Mouse (Mus musculus): ENCODE data around the gene Tnp2. TPM values are rescaled to one million over a fixed set of nuclear protein-coding genes. Genes with fewer than 3 reads are reported as not detected.

Tnp2 gene
- total RNA-seq, 1 experiment = not detected

DNA sequence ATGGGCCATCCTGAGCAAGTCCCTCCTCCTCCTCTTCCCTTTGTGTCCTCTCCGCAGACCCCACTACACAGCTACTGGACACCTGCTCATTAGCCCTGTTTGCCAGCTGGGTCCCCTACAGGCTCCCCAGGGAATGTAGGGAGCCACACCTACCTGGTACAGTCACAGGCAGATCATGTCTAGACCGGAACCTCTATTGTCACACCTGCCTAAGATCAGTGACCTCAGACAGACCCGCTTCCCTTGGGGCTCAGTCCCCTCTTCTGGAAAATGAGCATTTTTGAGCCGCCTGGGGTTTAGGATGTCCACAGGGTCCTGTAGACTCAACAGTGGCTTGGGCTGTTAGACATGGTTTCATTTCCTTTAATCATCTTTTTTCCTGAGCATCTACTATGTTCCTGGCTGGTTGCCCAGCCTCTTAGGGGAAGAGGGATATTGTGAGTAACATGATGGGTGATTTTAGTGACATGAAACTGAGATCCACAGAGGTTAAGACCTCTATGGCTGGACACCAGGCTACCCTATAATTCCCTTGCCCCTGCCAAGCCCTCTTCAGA lies 30.2 kb upstream of the Tnp2 start:
- Histone ChIP-seq H3K4me1 (ENCODE audit: control insufficient read depth in 2 of 2, insufficient read depth in 2 of 2, low read length in 2 of 2, poor library complexity in 1 of 2) (peaks cover 0 to 2% of the 10 kb centered on the region in 2 experiments; a peak in 1 of 4 replicates), H3K36me3 (ENCODE audit: control insufficient read depth, insufficient read depth, low read length, poor library complexity, severe bottlenecking) (no peaks in the 10 kb centered on the region), H3K4me3 (ENCODE audit: insufficient read depth in 1 of 2, low read depth in 1 of 2, low read length in 2 of 2, poor library complexity in 1 of 2, severe bottlenecking in 1 of 2) (no peak overlapping the region), H3K9ac (ENCODE audit: insufficient read depth, low read depth, low read length, poor library complexity, severe bottlenecking) (no peak overlapping the region), H3K9me3 (ENCODE audit: control insufficient read depth, insufficient read depth, low read depth, low read length) (no peaks in the 10 kb centered on the region), H3K27ac (ENCODE audit: insufficient read depth, low read depth, low read length, poor library complexity, severe bottlenecking) (no peak overlapping the region)
- no peak for DNase-seq (ENCODE audit: low read depth, low spot score)
- in situ Hi-C loops (cut with MboI; ENCODE audit: low sequenced_read_pairs in 2 of 2, unreplicated experiment in 2 of 2) = no loop called here
- no peak for TF ChIP-seq ZNF384 (IDR thresholded peaks at IDR 0.05; ENCODE audit: low read depth, low read length)
- TF ChIP-seq CHD2 (IDR thresholded peaks at IDR 0.05; ENCODE audit: low read depth, low read length) = no peak
- TF ChIP-seq MAFK (IDR thresholded peaks at IDR 0.05; ENCODE audit: insufficient read depth, low read depth, low read length) = no peak
- no peak for TF ChIP-seq ZC3H11A (IDR thresholded peaks at IDR 0.05; ENCODE audit: borderline replicate concordance, low read depth, low read length)
- no peak for TF ChIP-seq HCFC1 (IDR thresholded peaks at IDR 0.05; ENCODE audit: borderline replicate concordance, insufficient read depth, low read length)

DNA sequence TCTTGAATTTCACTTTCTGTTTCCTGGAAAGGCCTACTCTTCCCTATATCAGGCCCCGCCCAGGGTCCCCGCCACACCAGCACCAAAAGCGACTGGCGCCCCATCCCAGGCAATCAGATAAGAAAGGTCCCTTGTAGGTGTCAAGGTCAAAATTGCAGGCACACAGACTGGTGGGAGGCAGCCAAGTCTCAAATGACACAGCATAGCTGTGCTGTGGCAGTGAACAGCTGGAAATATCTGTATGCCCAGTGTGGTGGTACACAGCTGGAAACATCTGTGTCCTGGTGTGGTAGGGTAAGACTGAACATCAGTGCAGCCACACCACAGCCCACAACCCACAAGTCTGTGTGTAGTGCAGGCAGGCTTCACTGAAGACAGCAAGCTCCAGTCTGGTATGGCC lies 26.4 kb upstream of the Tnp2 start:
- H3K9ac ChIP-seq (ENCODE audit: insufficient read depth, low read depth, low read length, poor library complexity, severe bottlenecking) = no peak overlapping the region
- in situ Hi-C loops (cut with MboI; ENCODE audit: low sequenced_read_pairs in 2 of 2, unreplicated experiment in 2 of 2) = no loop called here
- no peaks in the 10 kb centered on the region for H3K36me3 ChIP-seq (ENCODE audit: control insufficient read depth, insufficient read depth, low read length, poor library complexity, severe bottlenecking)
- no peaks in the 10 kb centered on the region for H3K9me3 ChIP-seq (ENCODE audit: control insufficient read depth, insufficient read depth, low read depth, low read length)
- peaks cover 0 to 2% of the 10 kb centered on the region in 2 experiments; a peak in 1 of 4 replicates for H3K4me1 ChIP-seq (ENCODE audit: control insufficient read depth in 2 of 2, insufficient read depth in 2 of 2, low read length in 2 of 2, poor library complexity in 1 of 2)
- H3K27ac ChIP-seq (ENCODE audit: insufficient read depth, low read depth, low read length, poor library complexity, severe bottlenecking) = no peak overlapping the region
- TF ChIP-seq MAFK (IDR thresholded peaks at IDR 0.05; ENCODE audit: insufficient read depth, low read depth, low read length) (no peak), CHD2 (IDR thresholded peaks at IDR 0.05; ENCODE audit: low read depth, low read length) (no peak), HCFC1 (IDR thresholded peaks at IDR 0.05; ENCODE audit: borderline replicate concordance, insufficient read depth, low read length) (no peak), ZC3H11A (IDR thresholded peaks at IDR 0.05; ENCODE audit: borderline replicate concordance, low read depth, low read length) (no peak), ZNF384 (IDR thresholded peaks at IDR 0.05; ENCODE audit: low read depth, low read length) (no peak)
- no peak for DNase-seq (ENCODE audit: low read depth, low spot score)
- no peak overlapping the region for H3K4me3 ChIP-seq (ENCODE audit: insufficient read depth in 1 of 2, low read depth in 1 of 2, low read length in 2 of 2, poor library complexity in 1 of 2, severe bottlenecking in 1 of 2)

DNA sequence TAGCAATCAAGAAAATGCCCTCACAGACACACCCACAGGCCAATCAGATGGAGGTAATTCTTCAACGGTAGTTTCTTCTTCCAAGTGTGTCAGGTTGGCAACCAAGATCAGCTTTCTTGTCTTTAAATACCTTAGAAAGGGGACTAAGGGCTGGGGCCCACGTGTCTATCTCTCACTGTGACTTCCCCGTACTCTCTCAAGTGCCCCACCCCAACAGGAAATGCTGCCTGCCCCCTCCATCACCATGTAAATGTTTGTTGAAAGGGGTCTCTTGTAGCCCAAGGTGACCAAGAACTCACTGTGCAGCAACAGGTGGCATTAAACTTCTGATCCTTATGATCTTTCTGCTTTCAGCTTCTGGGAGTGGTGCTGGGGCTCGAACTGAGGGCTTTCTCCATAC lies 25.3 kb upstream of the Tnp2 start:
- DNase-seq (ENCODE audit: low read depth, low spot score) = no peak
- TF ChIP-seq ZC3H11A (IDR thresholded peaks at IDR 0.05; ENCODE audit: borderline replicate concordance, low read depth, low read length) (no peak), ZNF384 (IDR thresholded peaks at IDR 0.05; ENCODE audit: low read depth, low read length) (no peak), HCFC1 (IDR thresholded peaks at IDR 0.05; ENCODE audit: borderline replicate concordance, insufficient read depth, low read length) (no peak), MAFK (IDR thresholded peaks at IDR 0.05; ENCODE audit: insufficient read depth, low read depth, low read length) (no peak), CHD2 (IDR thresholded peaks at IDR 0.05; ENCODE audit: low read depth, low read length) (no peak)
- Histone ChIP-seq H3K27ac (ENCODE audit: insufficient read depth, low read depth, low read length, poor library complexity, severe bottlenecking) (no peak overlapping the region), H3K36me3 (ENCODE audit: control insufficient read depth, insufficient read depth, low read length, poor library complexity, severe bottlenecking) (no peaks in the 10 kb centered on the region), H3K9me3 (ENCODE audit: control insufficient read depth, insufficient read depth, low read depth, low read length) (no peaks in the 10 kb centered on the region), H3K4me3 (ENCODE audit: insufficient read depth in 1 of 2, low read depth in 1 of 2, low read length in 2 of 2, poor library complexity in 1 of 2, severe bottlenecking in 1 of 2) (no peak overlapping the region), H3K4me1 (ENCODE audit: control insufficient read depth in 2 of 2, insufficient read depth in 2 of 2, low read length in 2 of 2, poor library complexity in 1 of 2) (peaks cover 0 to 2% of the 10 kb centered on the region in 2 experiments; a peak in 1 of 4 replicates), H3K9ac (ENCODE audit: insufficient read depth, low read depth, low read length, poor library complexity, severe bottlenecking) (no peak overlapping the region)
- in situ Hi-C loops (cut with MboI; ENCODE audit: low sequenced_read_pairs in 2 of 2, unreplicated experiment in 2 of 2) = no loop called here

- Histone ChIP-seq H3K4me1 (ENCODE audit: control insufficient read depth in 2 of 2, insufficient read depth in 2 of 2, low read length in 2 of 2, poor library complexity in 1 of 2) (peaks cover 0 to 2% of the 10 kb centered on the region in 2 experiments; a peak in 1 of 4 replicates), H3K4me3 (ENCODE audit: insufficient read depth in 1 of 2, low read depth in 1 of 2, low read length in 2 of 2, poor library complexity in 1 of 2, severe bottlenecking in 1 of 2) (no peak within 1 kb of the TSS), H3K27ac (ENCODE audit: insufficient read depth, low read depth, low read length, poor library complexity, severe bottlenecking) (no peak within 1 kb of the TSS), H3K9me3 (ENCODE audit: control insufficient read depth, insufficient read depth, low read depth, low read length) (no peaks in the 10 kb centered on the region), H3K36me3 (ENCODE audit: control insufficient read depth, insufficient read depth, low read length, poor library complexity, severe bottlenecking) (no peaks in the 10 kb centered on the region), H3K9ac (ENCODE audit: insufficient read depth, low read depth, low read length, poor library complexity, severe bottlenecking) (no peak within 1 kb of the TSS)
- in situ Hi-C loops (cut with MboI; ENCODE audit: low sequenced_read_pairs in 2 of 2, unreplicated experiment in 2 of 2) = no loop called here
- TF ChIP-seq ZC3H11A (IDR thresholded peaks at IDR 0.05; ENCODE audit: borderline replicate concordance, low read depth, low read length) = no peak
- no peak for TF ChIP-seq HCFC1 (IDR thresholded peaks at IDR 0.05; ENCODE audit: borderline replicate concordance, insufficient read depth, low read length)
- TF ChIP-seq CHD2 (IDR thresholded peaks at IDR 0.05; ENCODE audit: low read depth, low read length) = no peak
- TF ChIP-seq ZNF384 (IDR thresholded peaks at IDR 0.05; ENCODE audit: low read depth, low read length) = no peak
- TF ChIP-seq MAFK (IDR thresholded peaks at IDR 0.05; ENCODE audit: insufficient read depth, low read depth, low read length) = no peak
- no peak for DNase-seq (ENCODE audit: low read depth, low spot score)
These were observed 24.5 kb upstream of the Tnp2 start, which contains the start of gene Gm11172 for GRCm38 (mm10) chr16:10812865-10813371. TSS of gene Gm11172 (plus strand) at chr16:10812915.
